Mouse (Mus musculus): ENCODE results near the gene Esrp2. TPM values are rescaled to one million over a fixed set of nuclear protein-coding genes. Genes with fewer than 3 reads are reported as not detected.

The Esrp2 gene
- polyA plus RNA-seq, 1 experiment from 2014 or later: 24.0 TPM

GRCm38 (mm10) chr8:106102321-106102720 is 34.5 kb downstream of the Esrp2 start:
- H3K9ac ChIP-seq (replicated peaks): no peak overlapping the region
- no peaks in the 10 kb centered on the region for H3K4me1 ChIP-seq (ENCODE audit: insufficient read depth)
- DNase-seq (no peak), ATAC-seq (no peak)
- no peak overlapping the region for H3K4me3 ChIP-seq (ENCODE audit: low read depth, low read length)
- H3K27ac ChIP-seq (ENCODE audit: low read depth): no peak overlapping the region
- H3K4me2 ChIP-seq (ENCODE audit: low read depth, low read length): no peak overlapping the region
- no peak for TF ChIP-seq CTCF (IDR thresholded peaks at IDR 0.05; ENCODE audit: low read depth)
- no peak for TF ChIP-seq EP300 (IDR thresholded peaks at IDR 0.05; ENCODE audit: low read depth)
- WGBS (ENCODE audit: insufficient replicate concordance): 82% methylated on average over 4 of the region's 4 CpGs
- no peaks in the 10 kb centered on the region for H3K9me3 ChIP-seq (ENCODE audit: low read length)
- H3K27me3 ChIP-seq (ENCODE audit: insufficient read depth, low read length): no peaks in the 10 kb centered on the region
- H3K36me3 ChIP-seq (replicated peaks; ENCODE audit: insufficient read depth, low read length): peaks cover 41% of the 10 kb centered on the region

Other genes starting within 250 kb of the Esrp2 start
- gene Nrn1l, start 243.4 kb downstream of the Esrp2 start, polyA plus RNA-seq (2015; fragmentation: Nextera tagmentation; extraction: Ambion mirVana): not detected in 2 replicates
- gene Pskh1, start 236.5 kb downstream of the Esrp2 start, polyA plus RNA-seq (2015; fragmentation: Nextera tagmentation; extraction: Ambion mirVana): 11.5 and 11.8 TPM in 2 replicates
- gene Ctrl, start 203.1 kb downstream of the Esrp2 start, polyA plus RNA-seq (2015; fragmentation: Nextera tagmentation; extraction: Ambion mirVana): 0.16 and 0.31 TPM in 2 replicates
- gene Psmb10, start 198.5 kb downstream of the Esrp2 start, polyA plus RNA-seq (2015; fragmentation: Nextera tagmentation; extraction: Ambion mirVana): 57.1 and 62.0 TPM in 2 replicates
- 322 and 346 TPM in 2 replicates for gene Lcat, start 193.6 kb downstream of the Esrp2 start, polyA plus RNA-seq (2015; fragmentation: Nextera tagmentation; extraction: Ambion mirVana)
- 5.1 and 5.2 TPM in 2 replicates for gene Slc12a4, start 170.9 kb downstream of the Esrp2 start, polyA plus RNA-seq (2015; fragmentation: Nextera tagmentation; extraction: Ambion mirVana)
- gene Dpep3, start 157.5 kb downstream of the Esrp2 start, polyA plus RNA-seq (2015; fragmentation: Nextera tagmentation; extraction: Ambion mirVana): not detected in 2 replicates
- 8.2 and 9.5 TPM in 2 replicates for gene Dus2, start 145.6 kb downstream of the Esrp2 start, polyA plus RNA-seq (2015; fragmentation: Nextera tagmentation; extraction: Ambion mirVana)
- not detected in 2 replicates for gene Dpep2nb, start 131.0 kb downstream of the Esrp2 start, polyA plus RNA-seq (2015; fragmentation: Nextera tagmentation; extraction: Ambion mirVana)
- 13.0 and 14.7 TPM in 2 replicates for gene Ddx28, start 125.1 kb downstream of the Esrp2 start, polyA plus RNA-seq (2015; fragmentation: Nextera tagmentation; extraction: Ambion mirVana)
- gene Nfatc3, start 78.1 kb downstream of the Esrp2 start, polyA plus RNA-seq (2015; fragmentation: Nextera tagmentation; extraction: Ambion mirVana): 2.3 TPM in 2 replicates
- 7.2 and 7.7 TPM in 2 replicates for gene Pla2g15, start 13.4 kb upstream of the Esrp2 start, polyA plus RNA-seq (2015; fragmentation: Nextera tagmentation; extraction: Ambion mirVana)
- gene Slc7a6, start 31.9 kb upstream of the Esrp2 start, polyA plus RNA-seq (2015; fragmentation: Nextera tagmentation; extraction: Ambion mirVana): 2.6 and 3.2 TPM in 2 replicates
- gene Slc7a6os, start 74.0 kb upstream of the Esrp2 start, polyA plus RNA-seq (2015; fragmentation: Nextera tagmentation; extraction: Ambion mirVana): 12.1 and 12.5 TPM in 2 replicates
- 10.4 and 11.0 TPM in 2 replicates for gene Prmt7, start 74.0 kb upstream of the Esrp2 start, polyA plus RNA-seq (2015; fragmentation: Nextera tagmentation; extraction: Ambion mirVana)
- gene Smpd3, start 201.0 kb upstream of the Esrp2 start, polyA plus RNA-seq (2015; fragmentation: Nextera tagmentation; extraction: Ambion mirVana): 1.2 and 1.3 TPM in 2 replicates

Measured in liver, postnatal 0 days (tissue).